Mouse (Mus musculus): ENCODE results near the gene Gpr18.

The Gpr18 gene

GRCm38 (mm10) chr14:121915621-121916020 lies at the start of gene Gpr18:
Gpr18 (minus strand) TSS chr14:121915781.
- no peak for ATAC-seq (ENCODE audit: insufficient number of reproducible peaks, low FRiP score, low TSS enrichment)

DNA sequence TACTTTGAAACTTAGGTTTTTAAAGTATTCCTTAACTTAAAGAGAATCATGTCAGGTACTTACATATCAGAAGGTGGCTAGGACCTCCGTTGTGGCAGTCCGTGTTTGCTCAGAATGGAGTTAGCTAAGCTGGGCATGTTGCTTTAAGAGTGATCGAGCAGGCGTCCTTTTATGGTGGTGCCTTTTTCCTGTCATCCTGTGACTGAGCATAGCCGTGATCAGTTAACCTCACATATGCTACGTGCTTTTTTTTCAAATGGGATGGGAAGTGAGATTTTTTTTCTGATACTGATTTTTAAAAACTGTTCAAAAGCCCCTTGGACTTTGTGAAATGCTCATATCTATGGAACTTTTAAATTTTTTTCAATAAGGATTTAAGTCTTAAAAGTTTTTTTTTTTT lies 49.4 kb upstream of the Gpr18 start, which contains the start of gene Gpr183:
Gene Gpr183 (minus strand): TSS at position 206 of the 400 bp plus-strand sequence.
- no peak for ATAC-seq (ENCODE audit: insufficient number of reproducible peaks, low FRiP score, low TSS enrichment)

GRCm38 (mm10) chr14:121963942-121964335 lies 48.4 kb upstream of the Gpr18 start:
- ATAC-seq (ENCODE audit: insufficient number of reproducible peaks, low FRiP score, low TSS enrichment): no peak

GRCm38 (mm10) chr14:121963251-121963941 lies 47.8 kb upstream of the Gpr18 start:
- ATAC-seq (ENCODE audit: insufficient number of reproducible peaks, low FRiP score, low TSS enrichment): no peak

- ATAC-seq (ENCODE audit: insufficient number of reproducible peaks, low FRiP score, low TSS enrichment): no peak
These were observed 46.7 kb upstream of the Gpr18 start for GRCm38 (mm10) chr14:121962128-121962890.

GRCm38 (mm10) chr14:121961496-121962127 lies 46.0 kb upstream of the Gpr18 start:
- no peak for ATAC-seq (ENCODE audit: insufficient number of reproducible peaks, low FRiP score, low TSS enrichment)

- no peak for ATAC-seq (ENCODE audit: insufficient number of reproducible peaks, low FRiP score, low TSS enrichment)
These were observed 45.4 kb upstream of the Gpr18 start for GRCm38 (mm10) chr14:121960997-121961396.

GRCm38 (mm10) chr14:121960531-121960930 lies 45.0 kb upstream of the Gpr18 start:
- no peak for ATAC-seq (ENCODE audit: insufficient number of reproducible peaks, low FRiP score, low TSS enrichment)

GRCm38 (mm10) chr14:121960031-121960430 lies 44.5 kb upstream of the Gpr18 start:
- no peak for ATAC-seq (ENCODE audit: insufficient number of reproducible peaks, low FRiP score, low TSS enrichment)

GRCm38 (mm10) chr14:121959538-121959980 lies 44.0 kb upstream of the Gpr18 start:
- no peak for ATAC-seq (ENCODE audit: insufficient number of reproducible peaks, low FRiP score, low TSS enrichment)

DNA sequence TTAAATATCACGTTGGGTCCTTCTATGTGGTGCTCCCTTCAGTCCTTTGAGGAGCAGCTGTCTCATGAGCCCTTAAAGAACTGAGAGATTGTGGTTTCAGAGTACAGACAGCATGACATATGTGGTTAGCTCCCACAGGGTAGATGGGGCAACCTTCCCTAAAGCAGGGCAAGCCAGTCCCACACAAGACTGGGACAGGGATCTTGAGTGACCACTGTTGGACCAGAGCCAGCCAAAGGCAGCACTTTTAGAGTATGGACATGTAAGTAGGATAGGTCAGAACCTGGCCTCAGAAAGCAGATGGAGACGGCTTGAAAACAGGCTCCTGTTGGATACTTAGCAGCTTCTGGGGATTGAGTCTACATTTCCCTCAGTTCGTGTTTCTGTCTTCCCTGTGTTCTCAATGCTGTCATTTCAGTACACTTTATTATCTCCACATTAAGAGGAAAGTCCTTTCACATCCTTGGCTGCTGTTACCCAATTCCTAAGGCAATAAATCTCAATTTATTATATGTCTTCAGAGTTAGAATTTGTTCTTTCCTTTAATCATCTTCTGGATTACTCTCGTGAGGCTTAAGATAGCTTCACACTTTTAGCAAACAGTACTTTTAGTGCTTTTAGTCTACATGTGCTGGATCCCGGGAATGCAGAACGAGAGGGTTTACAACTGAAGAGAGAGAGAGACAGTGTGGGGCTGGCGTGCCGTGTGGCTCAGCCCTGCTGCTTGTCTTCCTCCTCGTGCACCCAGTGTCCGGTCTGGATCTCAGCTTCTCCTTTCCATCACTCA lies 43.4 kb upstream of the Gpr18 start:
- no peak for ATAC-seq (ENCODE audit: insufficient number of reproducible peaks, low FRiP score, low TSS enrichment)

DNA sequence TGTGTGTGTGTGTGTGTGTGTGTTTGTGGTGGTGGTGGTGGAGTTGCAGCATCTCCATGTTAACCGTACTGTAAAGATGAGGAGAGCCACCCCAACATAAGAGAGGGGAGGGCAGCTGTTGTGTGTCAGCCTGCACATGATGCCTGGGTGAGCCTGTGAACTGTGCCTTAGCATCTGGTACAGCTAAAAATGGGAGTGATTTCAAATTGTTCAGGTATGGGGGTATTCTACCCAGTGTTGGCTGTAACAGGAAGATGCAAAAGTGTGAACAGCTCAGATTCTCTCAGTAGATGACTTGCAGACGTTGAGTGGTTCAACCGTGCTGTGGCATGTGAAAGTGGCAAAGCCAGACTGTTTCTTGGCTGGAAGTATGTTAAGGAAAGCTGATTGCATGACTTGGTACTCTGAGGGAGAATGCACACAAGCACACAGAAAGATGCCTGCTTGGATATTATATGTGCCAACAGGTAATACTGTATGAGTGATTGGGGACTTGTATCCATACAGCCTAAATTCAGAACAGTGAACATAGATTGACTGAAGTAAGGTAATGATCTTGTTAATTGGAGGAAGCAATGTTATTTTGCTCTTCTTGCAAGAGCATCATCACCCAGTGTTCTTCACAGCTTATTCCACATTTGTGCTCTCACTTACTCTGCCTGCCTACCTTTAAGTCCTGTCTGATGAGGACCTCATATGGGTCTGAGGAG lies 42.6 kb upstream of the Gpr18 start:
- no peak for ATAC-seq (ENCODE audit: insufficient number of reproducible peaks, low FRiP score, low TSS enrichment)

GRCm38 (mm10) chr14:121957176-121957871 lies 41.7 kb upstream of the Gpr18 start:
- no peak for ATAC-seq (ENCODE audit: insufficient number of reproducible peaks, low FRiP score, low TSS enrichment)

DNA sequence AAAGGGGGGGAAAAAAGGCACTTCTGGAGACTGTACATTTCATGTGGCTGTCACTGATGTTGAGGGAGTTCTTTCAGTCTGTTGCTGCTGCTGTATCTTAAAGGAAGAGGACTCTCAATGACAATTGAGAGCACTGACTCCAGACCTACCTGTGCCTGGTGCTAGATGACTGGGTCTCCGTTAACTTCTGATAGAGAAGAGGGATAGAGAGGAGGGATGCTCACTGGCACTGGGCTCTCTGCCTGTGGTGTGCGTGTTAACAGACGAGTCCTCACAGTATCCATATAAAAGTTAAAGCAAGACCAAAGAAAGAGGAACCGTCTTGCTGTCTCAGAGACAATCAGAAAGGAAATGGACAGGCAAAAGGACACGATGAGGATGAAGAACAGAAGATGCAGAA lies 40.7 kb upstream of the Gpr18 start:
- ATAC-seq (ENCODE audit: insufficient number of reproducible peaks, low FRiP score, low TSS enrichment): no peak

- ATAC-seq (ENCODE audit: insufficient number of reproducible peaks, low FRiP score, low TSS enrichment): no peak
These were observed 39.7 kb upstream of the Gpr18 start for GRCm38 (mm10) chr14:121955176-121955795.

- ATAC-seq (ENCODE audit: insufficient number of reproducible peaks, low FRiP score, low TSS enrichment): no peak
These were observed 39.0 kb upstream of the Gpr18 start for GRCm38 (mm10) chr14:121954608-121955007.

- ATAC-seq (ENCODE audit: insufficient number of reproducible peaks, low FRiP score, low TSS enrichment): no peak
These were observed 38.5 kb upstream of the Gpr18 start for GRCm38 (mm10) chr14:121954129-121954528.

DNA sequence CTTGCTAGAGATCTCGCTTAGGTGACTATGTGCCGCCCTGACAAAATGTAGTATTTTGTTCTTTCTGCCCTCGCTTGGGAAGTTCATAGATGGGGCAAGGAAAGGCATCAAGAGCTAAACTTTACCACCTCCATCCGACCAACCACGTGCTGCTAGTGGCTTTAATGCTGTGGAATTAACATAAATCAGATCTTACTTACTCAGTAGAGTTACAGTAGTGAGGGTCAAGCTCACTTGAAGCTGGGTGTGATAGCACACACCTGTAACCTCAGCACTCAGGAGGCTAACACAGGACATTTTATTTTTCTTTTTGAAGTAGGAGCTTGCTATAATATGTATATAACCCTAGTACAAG lies 36.4 kb upstream of the Gpr18 start:
- ATAC-seq (ENCODE audit: insufficient number of reproducible peaks, low FRiP score, low TSS enrichment): no peak

Measured in cerebellum, adult (tissue).